Mouse (Mus musculus): ENCODE measurements at regions not wholly inside any gene's neighbourhood (a gene's known extent, or its start where the extent isn't known, plus 50 kb on each side); places are given as distances from the start of the nearest gene placed in this dataset.

DNA sequence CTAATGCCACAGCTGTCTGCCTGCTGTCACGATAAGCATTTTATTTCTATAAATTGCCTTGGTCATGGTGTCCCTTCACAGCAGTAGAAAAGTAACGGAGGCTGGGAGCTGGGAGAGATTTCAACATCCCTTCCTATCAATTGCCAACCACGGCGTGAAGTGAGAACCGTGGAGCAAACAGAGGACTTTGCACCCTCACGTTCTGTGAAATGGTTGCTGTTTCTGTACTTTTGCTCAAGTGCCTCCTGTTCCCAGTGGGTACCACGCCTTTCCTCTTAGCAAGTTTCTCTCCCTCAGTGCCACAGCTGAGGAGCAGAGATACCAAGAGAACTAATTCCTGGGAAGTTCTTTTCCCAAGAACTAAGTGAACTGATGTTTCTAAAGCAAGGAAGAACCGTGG lies 99.6 kb upstream of the Hes1 start:
- no peak for DNase-seq

DNA sequence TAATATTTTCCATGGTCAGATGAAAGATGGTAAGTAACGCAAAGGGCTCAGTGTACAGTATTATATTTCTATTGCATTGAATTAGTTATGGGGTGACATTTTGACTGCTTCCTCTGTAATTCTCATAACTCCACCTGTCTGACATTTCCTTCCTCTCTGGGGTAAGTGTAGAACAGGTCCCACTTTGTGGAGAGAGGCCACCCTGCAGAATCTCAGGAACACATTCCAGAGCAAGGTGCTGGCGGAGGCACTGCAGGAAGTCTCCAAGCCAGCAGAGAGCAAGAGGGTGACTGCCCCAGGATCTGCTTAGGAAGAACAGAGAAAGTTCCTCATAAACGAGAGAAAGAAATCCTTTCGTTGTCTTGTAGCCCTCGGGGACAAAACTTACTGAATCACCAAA lies 95.4 kb upstream of the Hes1 start:
- DNase-seq = no peak

DNA sequence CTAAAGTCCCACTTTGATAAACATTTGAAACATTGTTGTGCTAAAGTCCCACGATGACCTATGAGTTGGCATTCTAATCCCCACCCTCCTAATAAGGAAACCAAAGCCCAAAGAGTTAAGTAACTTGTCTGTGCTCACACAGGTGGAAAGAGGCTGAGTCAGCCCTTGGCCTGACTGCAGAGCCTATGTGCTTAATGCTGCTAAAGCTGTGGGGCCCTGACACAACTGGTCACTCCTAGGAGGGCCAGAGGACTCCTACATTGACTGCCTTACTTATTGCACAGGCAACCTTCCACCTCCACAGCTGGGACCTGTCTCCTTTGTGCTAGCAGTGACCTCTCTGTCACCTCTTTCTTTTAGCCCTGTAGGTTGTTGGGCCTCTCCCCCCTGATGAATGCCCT lies 91.4 kb upstream of the Hes1 start:
- DNase-seq = no peak

DNA sequence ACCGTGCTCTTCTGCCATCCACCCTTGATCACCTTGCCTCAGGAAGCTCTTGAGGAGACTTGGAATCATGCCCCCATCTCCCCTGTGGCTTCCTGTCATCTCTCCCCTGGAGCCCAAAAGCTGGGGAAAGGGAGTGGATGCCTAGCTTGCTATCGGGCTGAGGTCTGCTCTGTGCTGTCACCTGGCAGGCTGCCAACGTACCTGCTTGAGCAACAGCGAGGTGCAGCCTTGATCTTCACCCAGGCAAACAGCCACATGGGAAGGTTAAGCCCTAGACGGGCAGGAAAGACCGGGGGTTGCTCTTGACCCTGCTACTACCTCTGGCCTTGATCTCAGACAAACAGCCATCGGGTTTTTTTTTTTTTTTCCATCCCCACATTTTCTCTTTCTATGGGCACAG lies 90.9 kb upstream of the Hes1 start:
- DNase-seq = peak; percentile 47

DNA sequence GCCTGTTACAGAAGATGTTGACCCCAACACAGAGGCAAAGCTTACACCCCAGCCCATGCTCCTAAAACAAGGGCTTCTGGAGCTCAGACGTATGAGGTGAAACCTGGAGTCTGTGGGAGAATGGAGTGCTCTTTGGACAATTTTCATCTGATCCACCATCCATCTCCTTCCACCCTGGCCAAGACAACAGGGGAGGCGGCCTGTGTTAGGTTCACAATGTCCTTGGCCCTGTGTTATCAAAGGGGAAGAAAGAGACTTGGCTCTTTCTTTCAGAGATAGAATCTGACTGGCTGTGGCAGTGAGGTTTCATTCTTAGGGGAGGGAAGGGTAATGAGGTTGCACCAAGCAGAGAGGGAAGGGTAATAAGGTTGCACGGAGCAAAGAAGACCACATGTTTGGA lies 88.4 kb upstream of the Hes1 start:
- DNase-seq = no peak

DNA sequence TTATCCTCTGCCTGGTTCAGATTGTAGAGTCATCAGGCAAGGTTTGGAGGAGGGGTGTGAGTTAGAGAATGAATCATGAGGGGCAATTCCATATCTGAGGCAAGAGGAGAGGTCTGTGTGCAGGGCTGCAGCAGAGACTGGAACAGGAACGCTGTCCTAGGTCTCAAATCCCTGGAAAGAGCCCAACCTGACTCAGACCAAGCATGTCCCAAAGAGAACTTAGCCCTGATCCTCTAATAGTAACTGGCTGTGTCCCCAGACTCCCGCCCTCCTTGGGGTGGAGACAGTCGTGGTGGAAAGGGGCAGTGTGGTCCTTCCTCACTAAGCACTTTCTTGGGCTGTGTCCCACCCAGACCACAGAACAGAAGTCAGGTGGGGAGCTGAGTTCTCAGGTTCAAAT lies 87.2 kb upstream of the Hes1 start:
- DNase-seq = no peak

DNA sequence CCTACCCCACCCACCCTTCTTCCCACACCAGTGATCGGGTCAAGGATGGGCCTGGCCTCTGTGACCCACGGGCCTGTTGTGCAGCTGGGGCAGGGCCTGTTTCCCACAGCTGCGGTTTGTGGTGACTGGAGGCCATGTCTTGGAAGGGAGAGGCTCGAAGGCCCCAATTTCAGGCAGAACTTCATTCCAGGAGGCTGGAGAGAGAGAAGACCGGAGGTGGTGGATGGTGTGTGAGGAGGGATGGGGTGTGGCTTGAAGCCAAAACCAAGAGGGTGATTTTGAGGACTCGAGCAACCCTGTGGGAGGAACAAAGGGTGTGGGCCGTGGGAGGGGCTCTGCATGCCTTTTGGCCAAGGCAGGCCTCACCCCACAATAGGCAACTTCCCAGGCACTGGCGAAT lies 86.5 kb upstream of the Hes1 start:
- peak; percentile 68 for DNase-seq

DNA sequence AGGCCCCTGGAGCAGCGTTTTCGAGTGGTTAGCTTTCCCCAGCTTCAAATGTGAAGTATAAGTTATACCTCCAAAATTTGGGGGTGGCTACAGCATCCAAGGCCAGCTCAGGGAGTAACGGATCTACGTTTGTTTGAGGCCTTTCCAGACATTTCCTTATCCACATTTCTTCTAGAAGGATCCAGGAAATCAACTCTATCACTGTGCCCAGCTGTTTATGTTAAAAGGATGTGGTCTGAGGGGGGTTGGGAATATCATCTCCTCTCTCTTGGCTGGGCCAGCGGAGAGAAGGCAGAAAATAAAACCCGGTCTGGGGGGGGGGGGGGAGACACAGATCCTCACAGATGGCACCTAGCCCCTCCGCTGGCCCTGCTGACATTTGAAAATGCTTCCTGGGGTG lies 85.1 kb upstream of the Hes1 start:
- DNase-seq = no peak

DNA sequence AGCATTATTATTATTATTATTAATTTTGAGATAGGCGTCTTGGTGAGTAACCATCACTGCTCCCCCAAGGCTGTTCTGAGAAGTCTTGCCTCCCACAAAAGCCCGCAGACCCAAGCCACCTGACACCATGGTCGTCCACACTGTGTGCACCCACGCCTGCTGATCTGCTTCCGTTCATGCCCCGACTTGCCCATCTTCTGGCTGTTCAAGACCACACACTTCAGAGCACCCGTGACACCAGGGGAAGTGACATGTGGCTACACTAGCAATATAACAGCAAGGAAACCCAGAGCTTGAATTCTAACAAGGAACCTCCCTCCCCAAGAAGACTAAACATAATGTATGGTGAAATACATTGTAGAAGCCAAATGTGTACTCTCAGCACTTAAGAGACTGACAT lies 82.6 kb upstream of the Hes1 start:
- no peak for DNase-seq

DNA sequence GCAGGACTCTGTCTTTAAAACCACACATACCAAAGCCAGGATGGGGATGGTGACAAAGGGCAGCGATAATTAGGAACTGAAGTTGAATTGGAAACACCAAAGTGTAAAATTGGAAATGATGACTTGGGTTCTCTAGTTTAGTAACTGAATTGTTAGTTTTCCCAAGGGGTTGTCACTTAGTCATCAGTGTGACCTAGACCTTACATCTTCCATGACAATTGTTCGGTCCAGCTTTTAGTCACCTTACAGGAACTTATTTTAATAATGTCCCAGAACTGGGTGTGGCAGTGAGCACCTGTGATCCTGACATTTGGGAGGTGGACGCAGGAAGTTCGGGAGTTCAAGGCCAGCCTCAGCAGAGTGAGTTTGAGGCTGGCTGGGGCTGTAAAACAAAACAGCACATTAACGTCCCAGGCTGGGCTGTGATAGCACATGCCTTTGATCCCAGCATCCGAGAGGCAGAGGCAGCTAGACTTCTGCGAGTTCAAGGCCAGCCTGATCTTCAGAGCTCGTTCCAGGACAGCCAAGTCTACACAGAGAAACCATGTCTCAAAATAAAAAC lies 81.9 kb upstream of the Hes1 start:
- no peak for DNase-seq

DNA sequence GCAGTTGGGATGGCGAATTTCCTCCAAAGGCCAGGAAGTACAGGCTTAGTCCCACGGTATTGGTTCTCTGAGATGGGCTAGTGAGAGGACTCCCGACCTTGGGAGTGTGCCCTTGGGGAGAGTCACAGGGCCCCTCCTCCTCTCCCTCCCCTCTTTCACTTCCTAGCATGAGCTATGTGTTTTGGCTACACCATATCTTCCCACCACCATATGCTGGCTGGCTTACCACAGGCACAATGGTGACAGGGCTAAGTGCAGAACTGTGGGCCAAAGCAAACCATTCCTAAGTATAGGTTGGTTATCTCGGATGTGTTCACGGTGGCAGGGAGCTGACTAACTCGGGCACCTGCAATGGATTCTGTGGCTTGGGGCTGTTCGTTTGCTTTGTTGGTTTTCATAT lies 81.0 kb upstream of the Hes1 start:
- no peak for DNase-seq

DNA sequence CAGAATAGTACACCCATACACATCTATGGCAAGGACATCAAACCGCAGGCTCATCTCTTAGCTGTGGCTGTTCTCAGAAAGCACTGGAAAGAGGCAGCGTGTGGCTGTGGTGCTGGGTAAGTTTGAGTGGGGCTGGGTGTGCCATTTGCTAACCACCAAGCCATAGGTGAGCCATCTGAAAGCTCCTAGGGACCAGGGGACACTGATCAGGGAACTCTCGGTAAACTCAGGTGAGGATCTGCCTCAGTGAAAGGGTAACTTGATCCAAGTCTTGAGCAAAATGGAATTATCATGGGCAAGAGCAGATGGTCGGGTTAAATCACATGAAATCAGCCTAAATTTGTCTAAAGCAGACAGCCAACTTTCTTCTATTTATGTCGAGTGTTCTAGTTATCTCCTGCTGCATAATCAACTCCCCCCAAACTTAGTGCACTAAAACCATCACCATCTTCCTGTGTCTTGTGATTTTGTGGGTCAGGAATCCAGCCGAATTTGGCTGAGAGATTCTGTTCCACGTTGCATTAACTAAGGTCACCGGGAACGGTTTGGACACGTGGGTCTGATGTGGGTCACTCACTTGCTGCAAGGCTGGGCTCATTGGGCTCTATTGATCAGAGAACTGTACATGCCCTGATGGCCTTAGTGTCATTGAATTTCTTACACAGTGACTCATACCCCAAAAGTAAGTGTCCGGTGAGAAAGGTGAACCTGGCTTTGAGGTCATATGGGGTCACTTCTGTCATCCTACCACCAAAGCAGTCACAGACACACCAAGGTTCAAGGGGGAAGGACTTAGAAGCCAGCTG lies 78.9 kb upstream of the Hes1 start:
- DNase-seq = no peak

DNA sequence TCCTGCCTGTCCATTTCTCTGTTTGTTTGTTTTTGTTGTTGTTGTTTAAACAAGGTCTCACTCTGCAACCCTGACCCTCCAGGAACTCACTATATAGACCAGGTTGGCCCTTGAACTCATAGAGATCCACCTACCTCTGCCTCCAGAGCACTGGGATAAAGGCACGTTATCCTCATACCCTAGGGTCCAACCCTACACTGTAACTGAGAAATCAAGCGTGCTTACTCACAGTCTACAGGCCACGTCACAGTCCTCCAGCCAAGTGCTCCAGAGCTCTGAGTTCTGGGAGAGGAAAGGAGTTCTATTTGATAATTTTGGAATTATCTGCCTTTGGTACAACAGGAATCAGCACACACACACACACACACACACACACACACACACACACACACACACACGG lies 76.6 kb upstream of the Hes1 start:
- DNase-seq = no peak

DNA sequence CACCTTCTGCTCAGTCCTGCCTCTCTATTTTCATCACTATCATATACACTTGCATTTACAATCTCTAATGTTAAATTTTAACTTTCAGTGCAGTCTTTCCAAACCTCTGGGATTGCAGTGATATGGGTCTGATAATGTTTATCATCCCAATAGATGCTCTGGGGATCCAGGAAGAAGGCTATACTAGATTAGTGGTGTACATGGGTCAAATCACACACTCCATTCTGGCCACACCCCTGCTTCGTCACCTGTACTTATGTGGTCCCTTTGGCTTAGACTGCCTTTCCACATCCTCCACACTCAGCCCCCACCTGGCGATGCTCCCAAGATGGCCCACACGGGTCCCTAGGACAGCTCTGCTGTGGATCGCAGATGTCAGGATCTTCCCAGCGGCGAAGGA lies 76.2 kb upstream of the Hes1 start:
- DNase-seq = no peak

DNA sequence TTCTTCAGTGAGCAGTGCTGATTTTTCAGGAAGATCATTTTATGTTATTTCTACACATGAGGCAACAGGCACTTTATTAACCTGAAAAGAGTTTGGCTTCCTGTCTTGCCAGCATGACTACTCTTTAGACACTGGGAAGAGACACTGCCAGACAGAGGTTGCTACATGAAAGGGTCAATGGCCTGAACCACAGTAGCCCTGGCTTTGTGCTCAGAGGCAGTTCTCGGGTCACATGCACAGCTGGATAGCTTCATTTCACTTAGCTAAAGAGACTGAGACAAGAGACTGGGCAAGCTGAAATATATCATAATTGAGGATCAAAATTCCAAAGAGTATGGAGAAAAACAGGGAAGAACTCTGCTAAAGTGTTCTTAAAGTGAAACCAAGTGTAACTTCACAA lies 74.9 kb upstream of the Hes1 start:
- peak; percentile 37 for DNase-seq

DNA sequence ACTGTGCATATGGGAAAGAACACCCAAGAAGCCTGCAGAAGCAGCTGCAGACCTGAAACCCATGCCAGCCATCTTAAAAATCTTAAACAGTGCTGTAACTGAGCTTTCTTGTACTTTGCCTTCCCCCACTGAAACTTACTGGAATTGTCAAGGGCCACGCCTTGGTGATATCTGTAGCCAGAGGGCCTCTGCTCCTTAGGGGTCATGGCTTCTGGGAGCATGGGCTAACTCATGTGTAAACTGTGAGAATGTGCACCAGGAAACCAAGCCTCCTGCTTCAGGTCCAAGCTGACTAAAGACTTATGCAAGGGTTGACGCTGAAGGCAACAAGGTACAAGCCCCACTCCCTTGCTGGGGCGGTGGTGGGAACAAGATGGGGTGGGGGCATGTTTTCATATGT lies 73.8 kb upstream of the Hes1 start:
- DNase-seq = no peak

DNA sequence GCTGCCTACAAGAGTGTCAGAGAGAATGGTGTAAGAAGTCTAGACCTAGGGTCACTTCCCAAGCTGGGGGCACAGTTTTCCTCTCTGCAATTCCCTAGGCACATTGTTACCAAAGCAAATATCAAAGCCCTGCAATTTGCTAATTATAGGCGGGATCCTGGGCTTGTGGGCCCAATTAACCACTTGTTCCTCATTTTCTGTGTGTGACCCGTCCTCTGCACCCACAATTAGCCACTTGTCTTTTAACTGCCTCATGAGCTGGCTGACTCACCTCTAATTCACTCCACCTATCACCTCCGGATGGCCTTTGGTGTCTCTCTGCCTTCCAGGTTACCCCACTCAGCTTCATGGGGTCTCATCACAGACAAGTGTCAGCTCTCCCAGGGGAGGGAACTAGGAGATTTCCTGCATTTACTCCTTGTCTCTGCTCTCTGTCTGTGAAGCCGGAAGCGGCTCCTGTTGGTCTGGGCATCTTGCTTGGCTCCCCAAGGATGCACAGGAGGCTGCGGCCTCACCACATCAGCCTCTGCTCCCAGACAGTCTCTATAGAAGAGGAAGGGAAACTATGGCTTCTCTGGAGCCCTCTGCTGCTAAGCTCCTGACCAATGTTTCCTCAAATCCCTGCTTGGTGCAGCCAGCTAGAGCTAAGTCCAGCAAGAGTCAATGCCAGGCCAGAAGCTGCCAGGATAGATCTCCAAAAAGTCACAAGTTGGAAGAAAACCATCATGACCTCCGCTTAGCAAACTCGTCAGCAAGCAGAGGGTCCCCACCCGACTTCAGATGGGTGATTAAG lies 73.2 kb upstream of the Hes1 start:
- DNase-seq = no peak

DNA sequence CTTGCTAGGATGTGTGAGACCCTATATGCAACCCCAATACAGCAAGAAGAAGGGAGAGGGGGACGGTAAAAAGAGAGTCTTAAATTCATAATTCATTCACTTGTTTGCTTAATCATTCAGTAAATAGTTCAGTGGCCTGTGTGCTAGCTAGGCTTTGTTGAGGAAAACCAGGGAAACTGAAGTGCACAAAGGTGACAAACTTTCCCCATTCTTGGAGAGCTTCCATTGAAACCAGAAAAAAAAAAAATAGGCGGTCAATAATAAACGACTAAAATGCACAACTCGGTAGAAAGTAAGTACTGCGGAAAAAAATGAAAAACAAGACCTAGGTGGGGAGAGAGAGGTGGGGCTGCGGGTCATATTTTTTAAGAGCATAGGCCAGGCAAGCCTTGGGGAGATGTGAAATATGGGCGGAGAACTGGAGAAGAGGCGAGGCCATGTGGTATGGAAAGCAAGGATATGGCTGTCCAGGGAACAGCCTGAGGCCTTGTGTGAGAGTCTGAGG lies 72.3 kb upstream of the Hes1 start:
- DNase-seq = no peak

DNA sequence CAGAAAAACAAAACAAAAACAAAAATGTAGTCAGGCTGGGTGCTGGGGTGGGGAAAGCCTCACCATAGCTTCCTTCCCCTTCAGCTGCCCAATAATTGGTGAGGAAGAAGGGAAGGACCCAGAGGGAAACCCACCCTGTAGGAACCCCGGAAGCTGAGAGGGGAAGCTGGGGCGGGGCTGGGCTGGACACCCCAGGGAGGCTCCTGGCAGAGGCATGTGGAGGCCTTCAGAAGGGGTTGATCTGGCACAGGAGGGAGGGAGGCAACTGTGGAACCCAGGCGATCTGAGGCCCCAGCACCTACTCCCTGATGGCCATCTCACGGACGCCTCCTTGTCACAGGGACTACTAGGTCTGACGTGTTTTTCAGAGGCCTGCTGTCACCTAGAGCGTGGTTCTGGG lies 71.1 kb upstream of the Hes1 start:
- DNase-seq = no peak

DNA sequence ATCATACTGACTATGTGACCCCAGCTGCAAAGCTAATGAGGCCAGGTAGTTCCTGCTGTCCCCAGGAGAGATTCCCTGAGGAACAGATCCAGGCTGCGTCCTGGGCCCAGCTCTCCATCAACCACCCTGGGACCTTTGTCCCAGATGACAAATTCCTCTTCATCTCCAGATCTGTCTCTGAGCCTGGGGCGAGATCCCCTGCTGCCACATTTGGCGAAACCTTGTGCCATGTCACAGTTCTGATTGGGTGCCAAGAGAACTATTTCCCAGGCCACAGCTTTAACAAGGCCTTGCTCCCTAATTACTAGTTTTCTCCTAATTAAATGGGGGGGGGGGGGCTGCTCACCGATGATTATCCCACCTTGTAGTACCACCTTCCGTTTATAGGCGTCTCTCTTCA lies 70.6 kb upstream of the Hes1 start:
- no peak for DNase-seq

DNA sequence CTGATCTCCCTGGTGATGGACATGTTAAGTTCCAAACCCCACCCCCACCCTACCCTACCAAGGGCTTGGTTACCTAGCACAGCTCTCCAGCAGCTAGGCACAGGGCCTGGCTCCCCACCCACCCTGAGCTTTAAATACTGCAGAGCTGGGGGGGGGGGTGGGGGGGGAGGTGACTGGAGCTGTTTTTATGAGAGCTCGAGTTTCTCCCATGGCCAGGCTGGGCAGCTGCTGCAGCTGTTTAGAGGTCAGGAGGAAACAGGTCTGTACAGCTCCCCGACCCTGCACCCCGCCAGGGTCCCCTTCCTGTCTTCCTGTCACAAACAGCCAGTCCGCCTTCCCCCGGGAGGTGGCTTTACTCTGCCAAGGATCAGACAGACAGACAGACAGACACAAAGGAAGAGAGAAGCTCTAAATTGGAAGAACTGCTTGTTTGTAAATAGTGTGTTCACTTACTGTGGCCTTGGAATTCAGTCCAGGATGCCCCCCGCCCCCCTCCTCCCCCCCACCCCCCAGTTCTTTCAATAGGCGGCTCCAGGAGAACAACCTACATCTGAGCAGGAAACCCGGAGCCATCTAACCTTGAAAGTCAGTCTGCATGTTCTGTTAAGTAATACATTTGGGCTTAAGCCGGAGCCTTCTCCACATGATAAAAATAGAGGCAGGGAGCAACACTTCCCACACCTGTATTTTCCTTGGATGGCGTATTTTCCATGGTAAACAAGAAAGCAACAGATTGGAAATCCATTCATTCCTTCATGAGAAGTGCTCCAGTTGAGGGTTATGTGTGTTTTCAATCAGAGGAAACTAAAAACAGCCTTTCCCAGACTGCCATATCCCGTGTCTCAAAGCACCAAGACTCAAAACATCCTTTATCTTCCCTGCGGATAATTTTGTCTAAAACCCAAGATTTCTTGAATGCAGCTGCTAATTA lies 67.8 kb upstream of the Hes1 start:
- DNase-seq = no peak

DNA sequence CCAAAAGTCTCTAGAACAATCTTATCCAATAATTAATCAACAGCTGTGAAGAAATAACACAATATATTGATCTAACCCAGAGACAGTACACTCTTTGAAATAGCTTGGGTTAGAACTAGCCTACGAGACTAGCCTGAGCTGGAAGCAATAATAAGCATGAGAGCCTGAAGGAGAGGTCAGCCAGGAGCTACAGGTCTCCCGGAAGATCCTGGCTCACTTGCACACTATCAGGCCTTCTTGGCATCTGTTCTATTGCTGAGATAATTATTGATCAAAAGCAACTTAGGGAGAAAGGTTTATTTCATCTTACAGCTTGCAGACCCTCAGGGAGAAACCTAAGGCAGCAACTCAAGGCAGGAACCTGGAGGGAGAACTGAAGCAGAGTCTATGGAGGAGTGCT lies 64.0 kb upstream of the Hes1 start:
- no peak for DNase-seq

DNA sequence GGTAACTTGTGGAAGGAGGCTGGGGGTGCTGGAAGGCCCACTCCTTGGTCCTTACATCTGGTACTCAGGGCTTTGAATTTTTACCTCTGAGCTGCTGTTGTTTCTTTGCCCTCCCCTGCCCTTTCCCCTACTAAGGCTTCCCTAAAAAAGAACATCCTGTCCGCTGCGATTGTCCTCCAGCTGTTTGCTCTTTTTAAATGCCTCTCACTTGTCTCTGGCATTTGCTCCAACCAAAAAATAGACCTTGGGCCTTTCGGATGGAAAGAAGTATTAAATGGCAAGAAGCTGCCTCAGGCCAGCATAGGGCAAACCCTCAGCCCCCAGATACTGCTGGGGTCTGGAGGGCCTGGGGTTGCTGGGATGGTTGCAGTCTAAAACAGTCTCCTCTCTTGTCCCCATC lies 59.1 kb upstream of the Hes1 start:
- DNase-seq = no peak

Measured in lung, postnatal 36 days (tissue).